Mouse (Mus musculus) bone marrow macrophage, adult 2 months (primary cell): Measurements from ENCODE around the gene Rdh11. TPM values are rescaled to one million over a fixed set of nuclear protein-coding genes. Genes with fewer than 3 reads are reported as not detected.
A peak's percentile ranks its signal among the peaks of the same experiment; 100 is the strongest.

ENCODE experiments used
- H3K27ac ChIP-seq: 2 replicates; pipeline ENCODE4 v1.5.1; 2012; ENCODE audit warnings: low read depth, low read length; ENCODE audit not compliant: insufficient read depth
- H3K4me1 ChIP-seq: 2 replicates; pipeline ENCODE4 v1.6.1; 2012; ENCODE audit warnings: low read length; ENCODE audit not compliant: control insufficient read depth, insufficient read depth
- H3K4me3 ChIP-seq: 2 replicates; pipeline ENCODE4 v1.5.1; 2012; ENCODE audit warnings: mild to moderate bottlenecking, low read length, moderate library complexity; ENCODE audit not compliant: insufficient read depth
- CTCF ChIP-seq: IDR thresholded peaks from 2 replicates; pipeline ENCODE4 v1.5.1; 2012; ENCODE audit warnings: low read depth, mild to moderate bottlenecking, low read length, moderate library complexity
- POLR2A ChIP-seq: IDR thresholded peaks from 2 replicates; pipeline ENCODE4 v1.6.1; 2012; ENCODE audit warnings: mild to moderate bottlenecking, low read depth, low read length, borderline replicate concordance
- polyA plus RNA-seq: library from polyadenylated mRNA; stranded (reverse); fragments of >200 nt; gene quantifications from 2 replicates; pipeline ENCODE4 v1.2.4, GENCODE M21; 2012; ENCODE audit not compliant: missing spikeins, insufficient read depth, insufficient read length

Gene Rdh11
- polyA plus RNA-seq, 1 experiment, result 22.7 TPM

GRCm38 (mm10) chr12:79175998-79176397 lies 16.1 kb downstream of the Rdh11 start:
- Histone ChIP-seq H3K4me1 (0 out of 2 replicates have a peak, but pooled peaks cover 2% of the 10 kb centered on the region), H3K4me3 (no peak overlapping the region), H3K27ac (no peak overlapping the region)
- TF ChIP-seq CTCF (no peak), POLR2A (no peak)

GRCm38 (mm10) chr12:79173721-79174120 lies 18.4 kb downstream of the Rdh11 start:
- Histone ChIP-seq H3K27ac (no peak overlapping the region), H3K4me3 (no peak overlapping the region)
- no peak for TF ChIP-seq CTCF
- TF ChIP-seq POLR2A, result no peak

DNA sequence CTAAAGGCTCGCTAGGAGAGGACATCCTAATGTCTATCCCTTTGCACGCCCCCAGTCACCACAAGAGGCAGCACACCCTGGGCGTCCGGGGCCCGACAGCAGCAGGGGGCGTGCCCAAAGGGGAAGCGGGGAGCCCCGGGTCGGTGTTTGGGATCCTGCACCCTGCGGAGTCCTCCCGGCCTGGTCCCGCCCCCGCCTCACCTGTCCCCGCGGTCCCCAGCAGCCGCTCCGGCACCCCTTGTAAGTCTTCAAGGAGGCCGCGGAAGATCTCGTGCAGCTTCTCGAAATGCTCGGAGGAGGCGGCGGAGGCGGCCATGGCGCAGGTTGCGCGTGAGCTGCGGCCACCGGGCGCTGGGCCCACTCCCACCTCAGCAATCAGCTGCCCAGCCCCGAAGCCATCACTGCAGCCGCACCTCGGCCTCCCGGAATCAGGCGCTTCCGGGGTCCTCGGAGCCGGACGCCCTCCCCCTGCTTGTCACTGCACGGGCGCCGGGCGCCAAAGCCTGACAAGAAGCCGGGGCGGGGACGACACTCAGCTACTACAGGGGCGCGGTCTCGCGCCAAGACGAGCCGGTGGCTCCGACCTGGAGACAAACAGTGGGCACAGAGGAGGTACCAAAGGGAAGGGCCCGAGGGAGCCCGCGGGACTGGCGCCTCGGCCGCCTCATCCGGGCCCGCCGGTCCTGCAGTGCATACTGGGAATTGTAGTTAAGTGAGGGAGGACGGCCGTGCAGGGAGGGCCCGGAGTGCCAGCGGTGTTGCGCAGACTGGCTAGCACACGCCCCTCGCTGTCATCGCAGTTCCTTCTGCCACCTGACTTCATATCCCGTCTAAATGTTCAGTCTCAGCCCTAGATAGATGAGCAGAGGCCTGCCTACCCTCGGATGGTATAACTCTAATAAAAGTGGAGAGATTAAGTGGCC lies 19.8 kb downstream of the Rdh11 start, which contains the start of gene Vti1b:
Gene Vti1b, minus strand, starts transcription at position 649 of the 923 bp plus-strand sequence.
- H3K4me1 ChIP-seq, result peaks cover 12% of the 10 kb centered on the region
- H3K4me3 ChIP-seq, result peak within 1 kb of the TSS; percentile 97
- H3K27ac ChIP-seq, result peak within 1 kb of the TSS; percentile 94
- no peak for TF ChIP-seq POLR2A
- TF ChIP-seq CTCF, result no peak

More at GRCm38 (mm10) chr12:79173721-79174120, 18.4 kb downstream of the Rdh11 start:
- peaks cover 8% of the 10 kb centered on the region for H3K4me1 ChIP-seq

DNA sequence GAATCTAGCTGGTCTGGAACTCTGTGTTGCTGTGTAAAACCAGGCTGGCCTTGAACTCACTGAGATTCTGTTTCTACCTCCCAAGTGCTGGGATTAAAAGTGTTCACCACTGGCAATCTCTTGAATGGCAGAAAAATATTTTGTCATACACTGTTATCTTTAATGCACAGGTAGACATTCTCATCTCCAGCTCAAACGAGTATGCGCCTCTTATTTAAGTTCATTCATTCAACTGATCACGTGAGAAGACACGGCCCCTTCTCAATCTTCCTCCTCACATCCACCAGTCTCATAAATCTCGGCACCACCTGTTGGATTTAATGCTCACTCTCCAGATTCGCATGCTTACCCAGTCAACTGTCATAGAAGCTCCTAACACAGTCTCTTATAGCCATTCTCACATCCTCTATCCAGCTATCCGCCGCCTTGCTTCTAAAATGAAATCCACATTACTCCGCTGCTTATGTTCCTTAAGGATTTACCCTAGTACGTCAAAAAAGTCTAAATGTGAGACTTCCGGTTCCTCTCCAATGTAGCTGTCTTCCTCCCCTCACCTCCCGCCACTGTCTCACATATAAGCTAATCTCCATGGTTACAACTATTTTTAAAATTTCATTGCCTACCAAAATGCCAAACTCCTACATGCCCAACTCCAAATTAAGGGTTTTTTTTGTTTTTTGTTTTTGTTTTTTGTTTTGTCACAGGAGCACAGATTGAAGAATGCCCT lies 20.7 kb downstream of the Rdh11 start:
- Histone ChIP-seq H3K4me3 (peak overlapping the region; percentile 97), H3K4me1 (peaks cover 12% of the 10 kb centered on the region), H3K27ac (peak overlapping the region; percentile 94; the same call in 1 of the 2 replicates)
- TF ChIP-seq POLR2A, result no peak
- TF ChIP-seq CTCF, result no peak

- TF ChIP-seq CTCF (no peak), POLR2A (no peak)
- no peak overlapping the region for H3K4me3 ChIP-seq
- no peak overlapping the region for H3K27ac ChIP-seq
- H3K4me1 ChIP-seq, result peaks cover 12% of the 10 kb centered on the region
Measured at GRCm38 (mm10) chr12:79170421-79170820, 21.7 kb downstream of the Rdh11 start.

DNA sequence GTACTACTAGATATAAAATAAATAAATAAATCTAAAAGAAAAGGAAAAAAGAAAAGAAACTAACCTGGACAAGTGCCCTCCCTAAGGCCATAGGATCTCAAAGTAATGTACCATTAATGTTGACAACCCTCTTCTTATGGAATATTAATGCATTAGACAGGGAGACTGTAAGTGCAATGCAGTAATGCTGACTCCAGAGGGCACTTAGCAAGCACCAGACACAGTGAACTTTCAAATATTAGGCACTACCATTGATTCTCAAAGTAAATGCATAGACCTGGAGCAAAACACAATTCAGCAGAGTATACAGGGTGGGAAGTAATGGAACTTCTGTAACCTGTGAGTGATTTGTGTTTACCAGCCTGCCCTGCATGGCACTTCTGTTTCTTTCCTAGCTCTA lies 22.9 kb downstream of the Rdh11 start:
- H3K27ac ChIP-seq, result no peak overlapping the region
- H3K4me3 ChIP-seq, result no peak overlapping the region
- TF ChIP-seq POLR2A, result no peak
- no peak for TF ChIP-seq CTCF
- peaks cover 12% of the 10 kb centered on the region for H3K4me1 ChIP-seq

- no peak overlapping the region for H3K4me3 ChIP-seq
- TF ChIP-seq CTCF, result no peak
- no peak for TF ChIP-seq POLR2A
Measured at GRCm38 (mm10) chr12:79162876-79163275, 29.2 kb downstream of the Rdh11 start.

DNA sequence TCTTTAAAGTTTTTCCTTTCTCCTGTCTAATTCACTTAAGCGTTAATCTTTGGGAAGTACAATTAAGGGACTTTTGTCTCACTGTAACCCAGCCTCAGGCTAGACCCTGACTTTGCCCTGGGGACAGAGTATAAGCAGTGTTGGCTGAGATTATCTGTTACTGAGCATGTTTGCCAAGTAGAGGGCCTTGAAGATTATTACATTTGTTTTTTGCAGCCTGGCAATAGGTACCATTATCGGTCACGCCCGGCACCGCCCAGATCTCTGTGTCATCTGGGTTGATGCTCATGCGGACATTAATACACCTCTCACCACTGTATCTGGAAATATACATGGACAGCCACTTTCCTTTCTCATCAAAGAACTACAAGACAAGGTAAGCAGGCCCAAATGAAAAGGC lies 42.4 kb downstream of the Rdh11 start:
- no peak overlapping the region for H3K4me3 ChIP-seq
- H3K4me1 ChIP-seq, result no peaks in the 10 kb centered on the region
- no peak overlapping the region for H3K27ac ChIP-seq
- no peak for TF ChIP-seq POLR2A

More at GRCm38 (mm10) chr12:79162876-79163275, 29.2 kb downstream of the Rdh11 start:
- H3K27ac ChIP-seq, result no peak overlapping the region
- no peaks in the 10 kb centered on the region for H3K4me1 ChIP-seq

- TF ChIP-seq CTCF (no peak), POLR2A (no peak)
- Histone ChIP-seq H3K27ac (peak overlapping the region; percentile 76), H3K4me3 (no peak overlapping the region), H3K4me1 (peaks cover 41% of the 10 kb centered on the region)
Measured at GRCm38 (mm10) chr12:79141384-79141783, 50.7 kb downstream of the Rdh11 start.
